Mouse (Mus musculus) lung, adult 2 months (tissue): ENCODE results near the gene Ipo4.

Experiments used
- CTCF ChIP-seq: fragments of 200-500 bp; IDR thresholded peaks from 2 replicates; pipeline ENCODE4 v1.5.1; 2011; ENCODE audit warnings: mild to moderate bottlenecking, low read length, control low read depth; ENCODE audit not compliant: insufficient read depth
- POLR2A ChIP-seq: fragments of 200-500 bp; IDR thresholded peaks from 2 replicates; pipeline ENCODE4 v1.6.1; 2011; ENCODE audit warnings: low read depth, mild to moderate bottlenecking, control low read depth, low read length, borderline replicate concordance; ENCODE audit errors: extremely low read depth

DNA sequence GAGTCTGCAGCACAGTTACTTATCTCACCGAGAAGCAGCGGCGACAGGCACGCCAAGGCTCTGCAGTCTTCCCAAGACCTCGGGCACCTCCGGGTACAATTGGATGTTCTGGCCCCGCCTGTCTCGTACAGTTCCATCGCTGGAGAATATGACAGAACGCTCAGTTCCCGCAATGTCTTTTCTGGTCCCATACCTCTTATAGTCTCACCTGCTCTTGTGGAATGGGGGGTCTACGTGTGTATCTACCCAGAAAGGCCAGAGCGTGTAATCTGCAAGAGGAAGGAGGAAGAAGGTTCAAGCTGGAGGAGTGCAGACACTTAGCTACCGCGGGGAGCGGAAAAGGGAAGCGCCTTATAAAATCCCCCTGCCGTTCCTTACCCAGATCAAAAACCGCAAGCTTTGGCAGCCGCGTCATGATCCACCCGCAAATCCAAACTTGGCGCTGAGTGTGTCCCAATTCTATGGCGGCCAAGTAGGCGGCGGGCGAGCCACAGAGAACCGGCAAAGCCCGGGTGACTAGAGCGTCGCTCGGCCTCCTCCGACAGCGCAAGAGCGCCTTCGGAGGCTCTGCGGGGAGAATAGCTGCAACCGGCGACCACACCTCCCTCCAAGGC is 24.3 kb upstream of the Ipo4 start, which contains the start of gene Mdp1:
- peak; percentile 38; the same call in 1 of the 2 replicates for TF ChIP-seq CTCF
- no peak for TF ChIP-seq POLR2A
